Mouse (Mus musculus): Measurements from ENCODE around the gene Grb7.

Grb7 gene

GRCm38 (mm10) chr11:98473916-98474479 lies 27.8 kb downstream of the Grb7 start:
- no peak for DNase-seq

GRCm38 (mm10) chr11:98474967-98475366 lies 28.8 kb downstream of the Grb7 start:
- no peak for DNase-seq

GRCm38 (mm10) chr11:98475630-98476433 lies 29.6 kb downstream of the Grb7 start:
- no peak for DNase-seq

- no peak for DNase-seq
Observed at GRCm38 (mm10) chr11:98476434-98476807, 30.2 kb downstream of the Grb7 start.

GRCm38 (mm10) chr11:98477011-98477701 lies 31.0 kb downstream of the Grb7 start:
- no peak for DNase-seq

- DNase-seq: no peak
Observed at GRCm38 (mm10) chr11:98479026-98479939, 33.1 kb downstream of the Grb7 start.

- DNase-seq: no peak
Observed at GRCm38 (mm10) chr11:98479940-98480497, 33.8 kb downstream of the Grb7 start.

- DNase-seq: no peak
Observed at GRCm38 (mm10) chr11:98481231-98481630, 35.0 kb downstream of the Grb7 start.

GRCm38 (mm10) chr11:98482067-98482466 lies 35.9 kb downstream of the Grb7 start:
- DNase-seq: no peak

GRCm38 (mm10) chr11:98485749-98486148 lies 39.6 kb downstream of the Grb7 start:
- DNase-seq: no peak

- no peak for DNase-seq
Observed at GRCm38 (mm10) chr11:98487526-98488040, 41.4 kb downstream of the Grb7 start.

- DNase-seq: no peak
Observed at GRCm38 (mm10) chr11:98488540-98489234, 42.5 kb downstream of the Grb7 start.

GRCm38 (mm10) chr11:98491571-98491970 lies 45.4 kb downstream of the Grb7 start:
- no peak for DNase-seq

- no peak for DNase-seq
Observed at GRCm38 (mm10) chr11:98492959-98493358, 46.8 kb downstream of the Grb7 start.

GRCm38 (mm10) chr11:98493394-98493793 lies 47.2 kb downstream of the Grb7 start:
- no peak for DNase-seq

GRCm38 (mm10) chr11:98495176-98495719 lies 49.1 kb downstream of the Grb7 start:
- no peak for DNase-seq

GRCm38 (mm10) chr11:98497388-98498288 lies 51.4 kb downstream of the Grb7 start:
- no peak for DNase-seq

- no peak for DNase-seq
Observed at GRCm38 (mm10) chr11:98504926-98505325, 58.7 kb downstream of the Grb7 start.

Measured in cerebellum, adult 8-10 months (tissue).